Mouse (Mus musculus) midbrain, embryonic 13.5 days (tissue): ENCODE data around the gene Mrps25. TPM values are rescaled to one million over a fixed set of nuclear protein-coding genes. Genes with fewer than 3 reads are reported as not detected.

Source experiments
- ATAC-seq: fragments of 200-750 bp; cut with Nextera tagmentation; 2 replicates; pipeline ENCODE4 v1.8.0; 2017; ENCODE audit warnings: mild to moderate bottlenecking, moderate TSS enrichment, moderate library complexity
- H3K27ac ChIP-seq: fragments of 300-500 bp; sonication (generic); 2 replicates; pipeline ENCODE4 v1.5.1; 2015; ENCODE audit warnings: inconsistent platforms, mild to moderate bottlenecking, moderate library complexity
- H3K27me3 ChIP-seq: fragments of 300-500 bp; sonication (generic); 2 replicates; pipeline ENCODE4 v1.6.1; 2015; ENCODE audit warnings: mild to moderate bottlenecking, inconsistent platforms
- H3K36me3 ChIP-seq: fragments of 300-500 bp; sonication (generic); 2 replicates; pipeline ENCODE4 v1.6.1; 2015; ENCODE audit warnings: mild to moderate bottlenecking, inconsistent platforms
- H3K4me1 ChIP-seq: fragments of 300-500 bp; sonication (generic); replicated peaks from 2 replicates; pipeline ENCODE4 v1.6.1; 2015; ENCODE audit warnings: inconsistent platforms
- H3K4me2 ChIP-seq: fragments of 300-500 bp; sonication (generic); replicated peaks from 2 replicates; pipeline ENCODE4 v1.6.1; 2015; ENCODE audit warnings: moderate library complexity, mild to moderate bottlenecking, inconsistent platforms
- H3K4me3 ChIP-seq: fragments of 300-500 bp; sonication (generic); replicated peaks from 2 replicates; pipeline ENCODE4 v1.5.1; 2015; ENCODE audit warnings: mild to moderate bottlenecking, inconsistent platforms
- H3K9ac ChIP-seq: fragments of 300-500 bp; sonication (generic); replicated peaks from 2 replicates; pipeline ENCODE4 v1.6.1; 2015; ENCODE audit warnings: mild to moderate bottlenecking, inconsistent platforms
- H3K9me3 ChIP-seq: fragments of 300-500 bp; sonication (generic); 2 replicates; pipeline ENCODE4 v1.6.1; 2016; ENCODE audit warnings: mild to moderate bottlenecking, inconsistent platforms
- WGBS: fragments of 180-500 bp; shearing (Covaris S2); methylation state at CpG from one replicate; pipeline ENCODE4 v1.1.7; 2015; 5-methylcytosine and 5-hydroxymethylcytosine counted together
- polyA plus RNA-seq: library from polyadenylated mRNA; unstranded; fragments of >200 nt; fragmentation: Nextera tagmentation; extraction: Ambion mirVana; gene quantifications from 2 replicates; pipeline ENCODE4 v1.2.1, GENCODE M21; 2015

Mrps25 gene
- polyA plus RNA-seq: 60.8 and 68.2 TPM in 2 replicates

DNA sequence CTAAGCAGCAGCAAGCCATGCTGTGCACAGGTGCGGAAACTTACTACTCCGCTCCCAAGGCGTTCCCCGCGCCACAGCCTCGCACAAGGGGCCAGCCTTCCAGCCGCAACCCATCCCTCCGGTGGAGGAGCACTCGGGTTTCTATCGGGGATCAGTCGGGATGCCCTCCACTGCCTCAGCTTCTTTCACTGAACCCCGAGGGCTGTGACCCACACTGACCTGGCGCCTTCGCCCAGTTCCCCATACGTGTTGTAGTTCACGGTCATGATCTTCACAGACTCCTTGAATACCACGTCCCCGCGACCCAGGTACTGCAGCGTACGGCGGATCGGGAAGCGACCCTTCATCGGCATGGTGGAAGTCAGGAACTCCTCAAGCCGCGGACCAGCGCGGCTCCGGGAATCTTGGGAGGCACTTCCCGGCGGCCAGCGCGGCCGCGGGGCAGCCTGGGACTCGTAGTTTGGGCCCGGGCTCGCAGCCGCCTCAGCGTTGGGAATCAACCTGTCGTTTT is at the start of gene Mrps25:
Gene Mrps25 (minus strand): TSS at position 413 of the 511 bp plus-strand sequence.
- Histone ChIP-seq H3K27ac (peak within 1 kb of the TSS; percentile 72), H3K9me3 (peaks cover 5% of the 10 kb centered on the region; the same call in 1 of the 2 replicates), H3K4me1 (peaks cover 15% of the 10 kb centered on the region), H3K27me3 (no peaks in the 10 kb centered on the region), H3K4me2 (peak within 1 kb of the TSS; percentile 84), H3K36me3 (peaks cover 39% of the 10 kb centered on the region), H3K9ac (peak within 1 kb of the TSS; percentile 90), H3K4me3 (peak within 1 kb of the TSS; percentile 84)
- ATAC-seq: peak; percentile 96
- WGBS: under 1% methylated on average over 42 of the region's 42 CpGs

DNA sequence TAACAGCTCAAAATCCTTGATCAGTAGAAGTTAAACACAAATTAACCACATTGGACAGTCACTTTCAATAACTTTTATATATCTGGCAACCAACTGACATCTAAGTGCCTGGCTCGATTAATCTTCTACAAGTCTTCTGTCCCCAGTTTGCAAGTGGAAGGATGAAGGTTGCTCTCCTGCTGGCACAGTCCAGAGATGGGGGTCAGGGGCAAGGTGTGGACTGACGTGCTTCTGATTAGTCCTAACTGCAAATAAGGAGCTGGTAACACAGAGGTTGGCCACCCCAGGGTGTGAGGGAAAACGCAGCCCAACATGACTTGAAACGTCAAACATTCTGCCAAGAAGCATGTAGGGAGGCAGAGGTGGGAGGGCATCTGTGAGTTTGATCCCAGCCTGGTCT is 47.9 kb upstream of the Mrps25 start:
- Histone ChIP-seq H3K4me3 (no peak overlapping the region), H3K4me1 (no peaks in the 10 kb centered on the region), H3K9ac (no peak overlapping the region), H3K27me3 (no peaks in the 10 kb centered on the region), H3K27ac (no peak overlapping the region), H3K36me3 (no peaks in the 10 kb centered on the region), H3K9me3 (no peaks in the 10 kb centered on the region), H3K4me2 (no peak overlapping the region)
- no peak for ATAC-seq
- 79% methylated on average over 4 of the region's 4 CpGs for WGBS

DNA sequence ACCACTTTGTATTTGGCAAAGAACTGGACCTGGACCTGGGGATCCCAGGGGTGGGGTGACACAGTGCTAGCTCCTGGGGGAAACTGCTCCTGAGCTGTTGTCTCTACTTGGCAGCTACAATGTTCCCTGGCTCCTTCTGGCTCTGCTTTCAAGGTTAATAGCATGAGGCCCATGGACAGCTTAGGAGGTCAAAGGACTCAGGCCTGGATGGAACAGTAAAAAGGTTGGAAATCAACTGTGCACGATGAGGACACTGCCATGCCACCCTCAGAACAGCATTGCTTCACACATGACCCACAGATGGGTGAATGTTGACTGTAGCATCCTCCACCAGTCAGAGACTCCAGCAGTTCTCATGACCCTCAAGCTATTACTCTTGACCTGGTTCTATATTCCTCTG is 47.5 kb upstream of the Mrps25 start:
- no peak overlapping the region for H3K4me2 ChIP-seq
- 66% methylated on average over 1 of the region's 1 CpGs for WGBS
- H3K27ac ChIP-seq: no peak overlapping the region
- no peak overlapping the region for H3K9ac ChIP-seq
- H3K36me3 ChIP-seq: no peaks in the 10 kb centered on the region
- no peaks in the 10 kb centered on the region for H3K27me3 ChIP-seq
- H3K4me3 ChIP-seq: no peak overlapping the region
- no peak for ATAC-seq
- no peaks in the 10 kb centered on the region for H3K4me1 ChIP-seq
- no peaks in the 10 kb centered on the region for H3K9me3 ChIP-seq

DNA sequence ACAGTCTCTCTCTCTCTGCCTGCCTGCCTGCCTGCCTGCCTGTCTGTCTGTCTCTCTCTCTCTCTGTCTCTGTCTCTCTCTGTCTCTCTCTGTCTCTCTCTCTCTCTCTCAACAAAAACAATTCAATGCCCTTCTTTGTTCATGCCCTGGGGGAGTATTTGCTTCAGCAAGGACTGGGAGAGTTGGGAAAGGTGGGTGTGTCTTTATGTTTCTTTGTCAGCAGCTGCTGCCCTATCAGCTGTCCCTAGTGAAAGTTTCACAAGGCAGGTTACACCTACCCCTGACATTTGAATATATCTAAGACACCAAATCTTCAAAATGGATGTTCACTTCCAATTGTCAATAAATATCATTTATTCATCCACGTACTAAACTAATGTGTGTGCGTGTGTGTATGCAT is 45.8 kb upstream of the Mrps25 start:
- no peak overlapping the region for H3K9ac ChIP-seq
- no peaks in the 10 kb centered on the region for H3K4me1 ChIP-seq
- H3K9me3 ChIP-seq: no peaks in the 10 kb centered on the region
- no peaks in the 10 kb centered on the region for H3K27me3 ChIP-seq
- WGBS: 89% methylated on average over 2 of the region's 2 CpGs
- H3K4me3 ChIP-seq: no peak overlapping the region
- no peak for ATAC-seq
- no peak overlapping the region for H3K27ac ChIP-seq
- no peak overlapping the region for H3K4me2 ChIP-seq
- H3K36me3 ChIP-seq: no peaks in the 10 kb centered on the region

DNA sequence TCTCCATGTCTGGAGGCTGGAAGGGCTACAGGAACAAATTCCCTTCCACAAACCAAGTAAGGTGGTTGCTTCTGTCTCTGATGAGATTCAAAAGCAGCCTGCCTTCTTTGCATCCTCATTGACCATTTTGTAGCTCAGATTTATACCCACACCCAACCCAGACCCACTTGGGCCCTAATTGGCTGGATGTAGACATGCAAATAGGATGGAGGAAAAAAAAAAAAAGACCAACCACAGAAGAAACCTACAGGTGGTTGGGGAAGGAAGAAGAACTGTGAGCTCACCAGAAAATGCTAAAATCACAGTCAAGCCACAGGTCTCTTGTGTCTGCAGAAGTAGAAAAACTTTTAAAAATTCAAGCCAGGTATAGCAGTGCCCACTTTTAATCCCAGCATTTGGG is 45.3 kb upstream of the Mrps25 start:
- Histone ChIP-seq H3K9me3 (no peaks in the 10 kb centered on the region), H3K4me3 (no peak overlapping the region), H3K4me1 (no peaks in the 10 kb centered on the region), H3K9ac (no peak overlapping the region), H3K4me2 (no peak overlapping the region), H3K36me3 (no peaks in the 10 kb centered on the region), H3K27ac (no peak overlapping the region), H3K27me3 (no peaks in the 10 kb centered on the region)
- ATAC-seq: no peak

DNA sequence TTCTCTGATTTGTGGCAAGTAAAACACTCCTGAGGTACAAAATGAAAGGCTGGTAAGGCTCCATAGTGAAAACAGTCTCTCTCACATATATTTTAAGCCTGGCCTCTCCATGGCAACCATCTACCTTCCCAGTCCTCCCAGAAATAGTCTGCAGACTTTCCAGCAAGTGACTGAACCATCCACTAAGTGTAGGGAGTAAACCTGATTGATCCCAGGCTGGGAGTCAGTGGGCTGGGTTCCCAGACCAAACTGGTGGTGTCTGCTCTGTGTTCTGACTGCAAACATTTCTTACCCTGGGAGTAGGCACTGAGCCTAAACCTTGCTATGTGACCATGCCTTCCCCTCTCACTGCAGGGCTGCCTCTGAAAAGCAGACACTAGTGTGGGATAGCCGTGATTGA is 41.1 kb upstream of the Mrps25 start:
- Histone ChIP-seq H3K27me3 (no peaks in the 10 kb centered on the region), H3K4me3 (no peak overlapping the region), H3K9ac (no peak overlapping the region), H3K4me1 (no peaks in the 10 kb centered on the region), H3K4me2 (no peak overlapping the region), H3K9me3 (no peaks in the 10 kb centered on the region), H3K36me3 (no peaks in the 10 kb centered on the region), H3K27ac (no peak overlapping the region)
- WGBS: 85% methylated on average over 1 of the region's 1 CpGs
- no peak for ATAC-seq

DNA sequence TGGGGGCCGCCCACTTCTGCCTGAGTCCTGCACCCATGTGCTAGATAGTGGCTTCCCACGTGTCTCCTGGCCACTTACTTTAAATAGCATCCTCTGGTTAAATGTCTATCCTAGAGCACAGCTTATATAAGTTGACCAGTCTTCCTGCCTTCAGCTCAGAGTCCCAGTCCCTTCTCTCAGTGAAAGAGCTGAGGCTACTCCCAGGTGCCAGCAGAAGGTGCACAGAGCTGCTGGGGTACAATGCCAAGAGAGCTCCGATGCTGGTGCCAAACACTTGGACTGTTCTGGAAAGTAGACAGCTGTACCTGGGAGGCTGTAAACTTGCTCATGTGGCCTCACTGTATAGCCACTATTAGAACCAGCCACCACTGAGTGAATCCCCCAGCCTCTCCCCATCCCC is 38.2 kb upstream of the Mrps25 start:
- ATAC-seq: no peak
- Histone ChIP-seq H3K36me3 (no peaks in the 10 kb centered on the region), H3K9ac (no peak overlapping the region), H3K4me1 (no peaks in the 10 kb centered on the region), H3K27me3 (no peaks in the 10 kb centered on the region), H3K4me2 (no peak overlapping the region), H3K27ac (no peak overlapping the region), H3K9me3 (no peaks in the 10 kb centered on the region), H3K4me3 (no peak overlapping the region)
- WGBS: 89% methylated on average over 3 of the region's 3 CpGs

DNA sequence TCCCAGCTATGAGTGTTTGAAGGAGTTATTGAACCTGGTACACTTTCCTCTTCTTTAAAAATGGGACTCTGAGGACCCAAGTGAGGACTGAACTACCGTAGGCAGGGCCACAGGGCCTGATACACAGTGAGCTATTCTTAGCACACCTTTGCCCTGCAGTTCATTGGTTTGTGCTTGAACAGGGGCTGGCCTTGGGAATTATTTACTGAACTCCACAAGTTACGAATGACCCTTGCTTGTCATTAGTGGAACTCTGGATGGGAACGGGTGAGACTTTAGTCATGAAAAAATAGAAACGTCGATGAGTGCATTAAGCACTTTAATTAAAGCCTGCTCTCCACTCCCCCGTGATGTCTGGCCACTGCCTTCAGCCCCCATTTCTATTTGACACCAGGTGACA is 37.8 kb upstream of the Mrps25 start:
- Histone ChIP-seq H3K4me1 (no peaks in the 10 kb centered on the region), H3K27ac (no peak overlapping the region), H3K9ac (no peak overlapping the region), H3K4me2 (no peak overlapping the region), H3K4me3 (no peak overlapping the region), H3K9me3 (no peaks in the 10 kb centered on the region), H3K27me3 (no peaks in the 10 kb centered on the region), H3K36me3 (no peaks in the 10 kb centered on the region)
- 84% methylated on average over 6 of the region's 6 CpGs for WGBS
- ATAC-seq: no peak

DNA sequence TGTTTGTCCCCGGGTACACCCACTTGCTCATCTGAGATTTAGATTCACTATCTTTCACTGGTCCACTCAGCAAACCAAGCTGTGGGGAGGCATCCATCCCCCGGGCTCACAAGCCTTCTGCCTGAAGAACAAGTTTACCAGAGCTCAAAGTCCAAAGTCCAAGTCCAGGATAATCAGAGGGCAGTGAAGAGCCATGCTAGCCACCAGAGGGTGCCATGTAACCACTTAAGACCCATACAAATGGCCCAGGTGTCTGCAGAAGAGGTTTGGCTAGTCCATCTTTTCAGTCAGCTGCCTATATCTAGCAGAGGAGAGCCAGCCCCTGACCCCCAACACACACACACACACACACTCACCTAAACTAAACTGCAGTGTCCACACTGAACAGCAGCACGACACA is 35.6 kb upstream of the Mrps25 start:
- ATAC-seq: 0 out of 2 replicates have a peak, but pooled peaks have one; percentile 1
- 0 out of 2 replicates have a peak, but pooled peaks cover 2% of the 10 kb centered on the region for H3K4me1 ChIP-seq
- no peaks in the 10 kb centered on the region for H3K36me3 ChIP-seq
- H3K9ac ChIP-seq: no peak overlapping the region
- H3K27ac ChIP-seq: no peak overlapping the region
- H3K9me3 ChIP-seq: no peaks in the 10 kb centered on the region
- no peak overlapping the region for H3K4me2 ChIP-seq
- no peak overlapping the region for H3K4me3 ChIP-seq
- WGBS: 51% methylated on average over 3 of the region's 3 CpGs
- no peaks in the 10 kb centered on the region for H3K27me3 ChIP-seq

DNA sequence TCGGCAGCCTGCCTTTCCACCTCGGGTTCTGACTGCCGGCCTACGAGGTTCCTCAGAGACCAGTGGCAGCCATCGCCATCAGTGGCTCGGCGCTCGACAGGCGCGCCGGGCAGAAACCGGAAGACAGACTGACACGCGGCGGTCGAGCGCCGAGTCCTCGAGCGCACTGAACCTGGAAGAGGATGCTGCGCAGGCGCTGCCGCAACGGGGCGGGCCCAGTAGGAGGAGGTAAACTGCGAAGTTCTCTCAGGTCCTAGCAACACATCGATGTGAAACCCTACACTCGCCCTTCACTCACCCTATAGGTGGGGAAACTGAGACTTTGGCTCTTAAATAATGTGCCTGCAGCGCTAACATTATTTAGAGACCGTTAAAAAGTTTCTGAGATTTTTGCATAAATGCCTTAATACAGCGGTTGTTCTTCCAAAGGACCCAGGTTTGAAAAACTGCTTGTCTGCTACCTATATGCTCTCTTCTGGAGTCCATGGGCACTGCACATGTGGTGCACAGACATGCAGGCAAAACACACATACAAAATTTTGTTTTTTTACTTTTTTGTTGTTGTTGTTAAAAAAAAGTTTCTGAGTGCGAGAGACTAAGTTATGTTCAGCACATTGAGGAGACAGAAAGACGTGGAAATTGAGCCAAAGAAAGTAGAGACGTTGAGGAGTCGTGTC is 31.1 kb upstream of the Mrps25 start, which contains the start of gene Rbsn:
Gene Rbsn (minus strand): TSS at position 153 of the 677 bp plus-strand sequence.
- H3K4me1 ChIP-seq: peaks cover 18% of the 10 kb centered on the region
- 10% methylated on average over 35 of the region's 35 CpGs for WGBS
- H3K9ac ChIP-seq: peak within 1 kb of the TSS; percentile 87

DNA sequence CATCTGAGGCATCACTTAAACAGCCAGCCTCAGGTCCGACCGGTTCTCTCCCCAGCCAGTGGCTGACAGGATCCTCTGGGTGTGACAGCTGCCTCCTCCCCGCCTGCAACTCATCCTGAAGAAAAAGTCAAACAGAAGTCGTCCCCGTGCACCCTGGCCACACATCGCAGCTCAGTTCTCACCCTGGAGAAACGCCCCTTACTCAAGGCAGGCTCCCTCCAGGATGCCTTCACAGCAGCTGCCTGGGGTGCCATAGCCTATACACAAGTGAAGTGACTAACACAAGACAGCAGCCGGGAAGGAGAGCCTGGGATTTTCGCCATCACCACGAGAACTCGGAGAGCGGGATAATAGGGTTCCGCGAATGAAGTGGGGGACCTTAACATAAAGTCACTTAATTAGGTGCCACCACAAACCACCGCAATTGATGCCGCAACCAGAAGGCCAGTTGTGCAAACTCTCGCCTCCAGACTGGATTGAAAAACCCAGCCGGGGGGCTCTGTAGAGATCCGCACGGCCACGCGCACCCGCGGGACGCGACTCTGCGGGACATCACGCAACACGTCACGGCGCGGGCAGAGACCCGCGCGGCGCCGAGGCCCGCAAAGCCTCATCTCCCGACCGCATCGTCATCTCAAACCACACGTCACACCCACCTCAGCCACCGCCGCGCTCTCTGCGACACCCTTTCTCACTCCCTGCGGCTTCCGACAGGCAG is 30.4 kb upstream of the Mrps25 start:
- peak; percentile 84 for ATAC-seq
- Histone ChIP-seq H3K36me3 (peaks cover 18% of the 10 kb centered on the region), H3K9me3 (no peaks in the 10 kb centered on the region), H3K27me3 (no peaks in the 10 kb centered on the region), H3K9ac (peak overlapping the region; percentile 87), H3K4me3 (peak overlapping the region; percentile 95), H3K4me1 (peaks cover 18% of the 10 kb centered on the region), H3K27ac (peak overlapping the region; percentile 89), H3K4me2 (peak overlapping the region; percentile 96)
- under 1% methylated on average over 48 of the region's 48 CpGs for WGBS

More for the DNA sequence above, 31.1 kb upstream of the Mrps25 start, which contains the start of gene Rbsn:
- H3K9me3 ChIP-seq: no peaks in the 10 kb centered on the region
- H3K27me3 ChIP-seq: no peaks in the 10 kb centered on the region
- peak; percentile 96 for ATAC-seq
- peak within 1 kb of the TSS; percentile 95 for H3K4me3 ChIP-seq
- H3K27ac ChIP-seq: peak within 1 kb of the TSS; percentile 89
- peak within 1 kb of the TSS; percentile 96 for H3K4me2 ChIP-seq
- peaks cover 12% of the 10 kb centered on the region for H3K36me3 ChIP-seq

DNA sequence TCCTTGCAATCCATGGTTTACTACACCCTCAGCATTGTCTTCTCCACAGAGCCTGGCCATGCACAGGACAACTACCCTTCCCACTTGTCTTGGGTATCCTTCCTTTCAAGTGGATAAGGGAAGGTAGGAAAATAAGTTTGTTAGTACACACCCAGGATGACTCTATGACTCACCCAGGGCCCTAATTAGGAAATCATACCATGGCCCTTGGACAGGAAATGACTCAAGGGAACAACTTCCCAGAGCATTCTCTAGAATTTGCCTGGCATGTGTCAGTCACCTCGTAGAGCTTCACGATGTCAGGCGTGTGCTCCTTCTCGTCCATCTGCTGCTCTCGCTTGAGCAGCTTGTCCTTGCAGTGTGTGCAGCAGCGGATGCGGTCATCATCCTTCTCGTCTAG is 15.6 kb upstream of the Mrps25 start:
- H3K27me3 ChIP-seq: no peaks in the 10 kb centered on the region
- ATAC-seq: no peak
- H3K27ac ChIP-seq: no peak overlapping the region
- H3K9ac ChIP-seq: no peak overlapping the region
- H3K4me2 ChIP-seq: no peak overlapping the region
- no peaks in the 10 kb centered on the region for H3K4me1 ChIP-seq
- WGBS: 96% methylated on average over 8 of the region's 8 CpGs
- H3K9me3 ChIP-seq: no peaks in the 10 kb centered on the region
- H3K4me3 ChIP-seq: no peak overlapping the region
- peaks cover 75% of the 10 kb centered on the region for H3K36me3 ChIP-seq
